Mouse (Mus musculus) heart, postnatal 10 days (tissue): ENCODE measurements at regions not wholly inside any gene's neighbourhood (a gene's known extent, or its start where the extent isn't known, plus 50 kb on each side); places are given as distances from the start of the nearest gene placed in this dataset.

Experiments used
- DNase-seq, 2 experiments: peaks; one replicate each; pipeline ENCODE4 v3.0.0; 2021
- intact Hi-C: fragments of 180-260 bp; cut with DNase I; formaldehyde crosslinking; loops from one replicate; pipeline ENCODE4 v1.15.1; 2025

GRCm38 (mm10) chr14:68807918-68808317 is 486.2 kb downstream of the Synb start:
- no peak for DNase-seq
- intact Hi-C loops, result no loop called here

GRCm38 (mm10) chr14:68806646-68807045 is 487.5 kb downstream of the Synb start:
- intact Hi-C loops, result no loop called here
- no peak for DNase-seq

- intact Hi-C loops, result no loop called here
- no peak for DNase-seq
These were observed 509.7 kb downstream of the Synb start for GRCm38 (mm10) chr14:68784395-68784794.

- intact Hi-C loops, result no loop called here
- DNase-seq, result no peak
These were observed 510.9 kb downstream of the Synb start for GRCm38 (mm10) chr14:68783216-68783615.

- DNase-seq, result no peak
- intact Hi-C loops, result no loop called here
These were observed 523.7 kb downstream of the Synb start for GRCm38 (mm10) chr14:68770411-68770810.

GRCm38 (mm10) chr14:68762916-68763315 is 531.2 kb downstream of the Synb start:
- DNase-seq, result peak; percentile 52 to 75
- intact Hi-C loops, result no loop called here

- intact Hi-C loops, result no loop called here
- DNase-seq, result no peak
These were observed 549.4 kb downstream of the Synb start for GRCm38 (mm10) chr14:68744661-68745060.

GRCm38 (mm10) chr14:68738474-68738873 is 555.6 kb downstream of the Synb start:
- intact Hi-C loops, result no loop called here
- no peak for DNase-seq

GRCm38 (mm10) chr14:68735756-68736155 is 558.3 kb downstream of the Synb start:
- peak; percentile 74 to 83 for DNase-seq
- intact Hi-C loops, result loop anchor here (1.0 to 2.0 kb wide), 3 partner anchors 231 to 503 kb away; no protein-coding TSS in a partner anchor

- DNase-seq, result no peak
- intact Hi-C loops, result no loop called here
These were observed 572.9 kb downstream of the Synb start for GRCm38 (mm10) chr14:68721156-68721555.

GRCm38 (mm10) chr14:68719429-68720160 is 574.5 kb downstream of the Synb start:
- no peak for DNase-seq
- intact Hi-C loops, result no loop called here

GRCm38 (mm10) chr14:68718846-68719245 is 575.3 kb downstream of the Synb start:
- intact Hi-C loops, result no loop called here
- no peak for DNase-seq
